Mouse (Mus musculus): ENCODE measurements around the gene Spata31d1a. TPM values are rescaled to one million over a fixed set of nuclear protein-coding genes. Genes with fewer than 3 reads are reported as not detected.
"Not testable (repeated sequence)": the region's sequence is repeated elsewhere in the genome, so short reads cannot be mapped to it uniquely, and the experiment has no call there.

Spata31d1a gene
- polyA plus RNA-seq, 1 experiment from 2014 or later, result not detected

DNA sequence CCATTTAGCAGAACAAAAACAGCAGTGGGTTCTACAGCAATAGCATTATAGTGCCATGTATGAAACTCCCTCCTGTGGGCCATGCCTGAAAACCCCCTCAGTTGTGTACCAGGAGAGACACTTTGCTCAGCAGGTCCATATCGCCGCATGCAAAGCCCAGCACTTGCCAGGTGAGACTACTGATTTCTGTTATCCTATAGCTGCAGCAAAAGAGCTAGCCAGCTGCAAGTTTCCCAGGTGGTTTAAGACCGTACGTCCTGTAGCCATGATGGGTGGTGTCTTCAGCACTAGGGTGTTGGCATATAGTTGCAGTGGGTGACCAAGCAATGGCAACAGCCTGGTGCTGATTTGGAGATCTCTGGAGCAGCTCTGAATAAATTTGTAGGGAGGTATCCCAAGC, 29.3 kb upstream of the Spata31d1a start:
- H3K4me2 ChIP-seq (ENCODE audit: low read depth, low read length), result no peak overlapping the region
- H3K36me3 ChIP-seq (replicated peaks; ENCODE audit: control insufficient read depth, insufficient read depth, low read depth, low read length), result no peaks in the 10 kb centered on the region
- H3K9ac ChIP-seq (replicated peaks; ENCODE audit: low read length), result no peak overlapping the region
- no peak overlapping the region for H3K27ac ChIP-seq (replicated peaks; ENCODE audit: low read depth, low read length)
- no peaks in the 10 kb centered on the region for H3K9me3 ChIP-seq (replicated peaks; ENCODE audit: control insufficient read depth, low read length)
- no peak for DNase-seq (ENCODE audit: low spot score)
- H3K27me3 ChIP-seq (ENCODE audit: control insufficient read depth, insufficient read depth, low read length), result no peaks in the 10 kb centered on the region
- ATAC-seq (replicated peaks; ENCODE audit: insufficient number of reproducible peaks, low FRiP score, low TSS enrichment, low read depth), result no peak
- H3K4me1 ChIP-seq (ENCODE audit: control insufficient read depth, insufficient read depth, low read length), result no peaks in the 10 kb centered on the region
- no peak overlapping the region for H3K4me3 ChIP-seq (ENCODE audit: low read depth, low read length)
- WGBS, result 90% methylated on average over 4 of the region's 4 CpGs

DNA sequence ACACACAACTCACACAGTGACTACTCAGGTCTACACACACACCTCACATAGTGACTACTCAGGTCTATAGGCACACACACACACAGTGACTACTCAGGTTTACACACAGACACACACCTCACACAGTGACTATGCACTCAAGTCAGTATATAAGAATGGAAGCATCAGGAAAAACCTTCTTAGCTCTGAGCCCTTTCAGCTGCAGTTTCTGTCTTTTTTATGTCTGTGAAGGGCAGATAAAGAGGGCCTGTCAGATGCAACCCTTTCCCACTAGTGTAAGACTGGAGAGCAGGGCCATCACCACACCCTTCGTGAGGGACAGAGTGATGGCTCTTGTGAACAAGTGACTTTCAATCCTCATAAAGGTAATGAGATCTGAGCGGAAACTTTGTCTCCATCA, 28.3 kb upstream of the Spata31d1a start:
- DNase-seq (ENCODE audit: low spot score) (no peak), ATAC-seq (replicated peaks; ENCODE audit: insufficient number of reproducible peaks, low FRiP score, low TSS enrichment, low read depth) (no peak)
- 82% methylated on average over 2 of the region's 2 CpGs for WGBS
- no peaks in the 10 kb centered on the region for H3K36me3 ChIP-seq (replicated peaks; ENCODE audit: control insufficient read depth, insufficient read depth, low read depth, low read length)
- no peak overlapping the region for H3K4me2 ChIP-seq (ENCODE audit: low read depth, low read length)
- no peaks in the 10 kb centered on the region for H3K9me3 ChIP-seq (replicated peaks; ENCODE audit: control insufficient read depth, low read length)
- H3K4me3 ChIP-seq (ENCODE audit: low read depth, low read length), result no peak overlapping the region
- no peak overlapping the region for H3K9ac ChIP-seq (replicated peaks; ENCODE audit: low read length)
- no peaks in the 10 kb centered on the region for H3K4me1 ChIP-seq (ENCODE audit: control insufficient read depth, insufficient read depth, low read length)
- no peaks in the 10 kb centered on the region for H3K27me3 ChIP-seq (ENCODE audit: control insufficient read depth, insufficient read depth, low read length)
- H3K27ac ChIP-seq (replicated peaks; ENCODE audit: low read depth, low read length), result no peak overlapping the region

DNA sequence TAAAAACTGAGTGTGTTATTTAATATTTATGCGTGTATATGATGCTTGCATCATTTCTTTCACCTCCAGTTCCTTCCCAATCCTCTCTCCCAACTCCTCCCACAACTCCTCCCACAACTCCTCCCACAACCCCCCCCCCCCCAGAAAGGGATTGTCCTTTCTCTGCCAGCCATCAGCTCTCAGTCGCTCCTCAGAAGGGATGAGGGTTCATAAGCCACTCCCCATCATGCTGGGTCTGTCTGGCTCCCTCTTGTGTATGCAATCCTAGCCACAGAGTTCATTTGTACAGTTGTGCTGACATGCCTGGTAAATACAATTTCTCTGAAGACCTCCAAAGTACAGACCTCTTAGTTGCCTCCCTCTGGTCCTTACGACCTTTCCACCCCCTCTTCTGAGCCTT, 25.1 kb upstream of the Spata31d1a start:
- Histone ChIP-seq H3K27ac (replicated peaks; ENCODE audit: low read depth, low read length) (no peak overlapping the region), H3K4me3 (ENCODE audit: low read depth, low read length) (no peak overlapping the region), H3K4me2 (ENCODE audit: low read depth, low read length) (no peak overlapping the region), H3K36me3 (replicated peaks; ENCODE audit: control insufficient read depth, insufficient read depth, low read depth, low read length) (no peaks in the 10 kb centered on the region), H3K9ac (replicated peaks; ENCODE audit: low read length) (no peak overlapping the region), H3K27me3 (ENCODE audit: control insufficient read depth, insufficient read depth, low read length) (no peaks in the 10 kb centered on the region), H3K9me3 (replicated peaks; ENCODE audit: control insufficient read depth, low read length) (no peaks in the 10 kb centered on the region), H3K4me1 (ENCODE audit: control insufficient read depth, insufficient read depth, low read length) (no peaks in the 10 kb centered on the region)
- ATAC-seq (replicated peaks; ENCODE audit: insufficient number of reproducible peaks, low FRiP score, low TSS enrichment, low read depth) (no peak), DNase-seq (ENCODE audit: low spot score) (peak; percentile 41)
- WGBS, result 36% methylated on average over 3 of the region's 3 CpGs

DNA sequence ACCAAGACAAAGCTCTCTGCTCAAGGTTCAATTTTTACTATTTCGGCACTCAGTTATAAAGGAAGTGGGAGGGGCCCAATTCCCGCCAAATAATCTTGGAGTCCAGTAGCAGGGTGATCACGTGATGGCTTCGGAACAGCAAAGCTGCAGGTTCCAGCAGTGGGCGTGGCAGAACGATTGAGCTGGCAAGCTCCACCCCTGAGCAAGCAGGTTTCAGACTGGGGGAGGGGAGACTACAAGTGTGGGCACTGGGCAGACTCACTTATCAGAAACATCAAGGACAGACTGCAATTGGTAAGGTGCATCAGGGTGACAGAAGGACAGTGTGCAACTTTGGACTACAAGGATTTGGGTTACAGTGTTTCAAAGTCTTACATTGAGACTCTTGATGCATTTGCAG, 24.2 kb upstream of the Spata31d1a start:
- H3K9me3 ChIP-seq (replicated peaks; ENCODE audit: control insufficient read depth, low read length); DNase-seq (ENCODE audit: low spot score); H3K9ac ChIP-seq (replicated peaks; ENCODE audit: low read length); H3K27ac ChIP-seq (replicated peaks; ENCODE audit: low read depth, low read length); H3K4me2 ChIP-seq (ENCODE audit: low read depth, low read length); H3K4me3 ChIP-seq (ENCODE audit: low read depth, low read length); H3K36me3 ChIP-seq (replicated peaks; ENCODE audit: control insufficient read depth, insufficient read depth, low read depth, low read length); ATAC-seq (replicated peaks; ENCODE audit: insufficient number of reproducible peaks, low FRiP score, low TSS enrichment, low read depth); H3K27me3 ChIP-seq (ENCODE audit: control insufficient read depth, insufficient read depth, low read length); H3K4me1 ChIP-seq (ENCODE audit: control insufficient read depth, insufficient read depth, low read length): not testable (repeated sequence)
- 35% methylated on average over 6 of the region's 6 CpGs for whole genome bisulfite sequencing

DNA sequence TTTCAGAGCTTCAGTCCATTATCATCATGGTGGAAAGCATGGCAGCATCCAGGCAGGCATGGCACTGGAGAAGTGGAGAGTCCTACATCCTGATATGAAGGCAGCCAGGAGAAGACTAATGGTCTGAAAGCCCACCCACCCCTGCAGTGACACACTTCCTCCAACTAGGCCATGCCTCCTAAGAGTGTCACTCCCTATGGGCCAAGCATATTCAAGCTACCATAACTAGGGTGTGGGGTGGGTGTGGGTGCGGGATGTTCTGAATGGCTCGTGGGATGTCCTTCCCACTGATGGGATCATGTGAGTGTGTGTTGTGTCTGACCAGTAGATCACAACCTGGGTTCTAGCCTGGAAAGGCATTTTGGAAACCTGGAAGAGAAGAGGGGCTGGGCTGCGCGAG, 23.8 kb upstream of the Spata31d1a start:
- ATAC-seq (replicated peaks; ENCODE audit: insufficient number of reproducible peaks, low FRiP score, low TSS enrichment, low read depth) (no peak), DNase-seq (ENCODE audit: low spot score) (no peak)
- 84% methylated on average over 2 of the region's 4 CpGs for WGBS
- no peak overlapping the region for H3K4me2 ChIP-seq (ENCODE audit: low read depth, low read length)
- no peak overlapping the region for H3K4me3 ChIP-seq (ENCODE audit: low read depth, low read length)
- no peaks in the 10 kb centered on the region for H3K36me3 ChIP-seq (replicated peaks; ENCODE audit: control insufficient read depth, insufficient read depth, low read depth, low read length)
- H3K4me1 ChIP-seq (ENCODE audit: control insufficient read depth, insufficient read depth, low read length), result no peaks in the 10 kb centered on the region
- no peak overlapping the region for H3K9ac ChIP-seq (replicated peaks; ENCODE audit: low read length)
- H3K27me3 ChIP-seq (ENCODE audit: control insufficient read depth, insufficient read depth, low read length), result no peaks in the 10 kb centered on the region
- no peaks in the 10 kb centered on the region for H3K9me3 ChIP-seq (replicated peaks; ENCODE audit: control insufficient read depth, low read length)
- no peak overlapping the region for H3K27ac ChIP-seq (replicated peaks; ENCODE audit: low read depth, low read length)

DNA sequence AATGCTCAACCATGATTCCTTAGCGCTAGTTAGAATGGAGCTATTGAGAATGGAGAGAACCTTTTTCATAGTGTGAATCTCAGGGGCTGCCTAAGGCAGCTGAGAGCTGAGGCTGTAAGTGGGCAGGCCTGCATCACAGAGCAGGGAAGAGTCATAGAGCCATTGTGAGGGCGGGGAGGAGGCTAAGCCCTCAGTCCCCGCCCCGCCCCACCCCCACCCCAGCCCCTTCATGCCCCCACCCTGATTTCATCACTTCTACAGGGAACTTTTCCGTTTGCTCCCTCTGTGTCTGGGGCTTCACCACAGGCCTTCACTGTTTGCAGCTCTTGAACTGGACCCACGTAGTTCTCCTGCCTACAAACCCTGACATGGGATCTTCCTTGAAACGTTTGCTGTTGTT, 21.5 kb upstream of the Spata31d1a start, which contains the start of gene Spata31d1d:
TSS of gene Spata31d1d (minus strand) at position 101 of the 400 bp plus-strand sequence.
- Histone ChIP-seq H3K4me2 (ENCODE audit: low read depth, low read length) (no peak within 1 kb of the TSS), H3K4me1 (ENCODE audit: control insufficient read depth, insufficient read depth, low read length) (no peaks in the 10 kb centered on the region), H3K9ac (replicated peaks; ENCODE audit: low read length) (no peak within 1 kb of the TSS), H3K27me3 (ENCODE audit: control insufficient read depth, insufficient read depth, low read length) (no peaks in the 10 kb centered on the region), H3K9me3 (replicated peaks; ENCODE audit: control insufficient read depth, low read length) (no peaks in the 10 kb centered on the region), H3K4me3 (ENCODE audit: low read depth, low read length) (no peak within 1 kb of the TSS), H3K27ac (replicated peaks; ENCODE audit: low read depth, low read length) (no peak within 1 kb of the TSS), H3K36me3 (replicated peaks; ENCODE audit: control insufficient read depth, insufficient read depth, low read depth, low read length) (no peaks in the 10 kb centered on the region)
- 41% methylated on average over 7 of the region's 7 CpGs for WGBS
- DNase-seq (ENCODE audit: low spot score) (no peak), ATAC-seq (replicated peaks; ENCODE audit: insufficient number of reproducible peaks, low FRiP score, low TSS enrichment, low read depth) (no peak)

DNA sequence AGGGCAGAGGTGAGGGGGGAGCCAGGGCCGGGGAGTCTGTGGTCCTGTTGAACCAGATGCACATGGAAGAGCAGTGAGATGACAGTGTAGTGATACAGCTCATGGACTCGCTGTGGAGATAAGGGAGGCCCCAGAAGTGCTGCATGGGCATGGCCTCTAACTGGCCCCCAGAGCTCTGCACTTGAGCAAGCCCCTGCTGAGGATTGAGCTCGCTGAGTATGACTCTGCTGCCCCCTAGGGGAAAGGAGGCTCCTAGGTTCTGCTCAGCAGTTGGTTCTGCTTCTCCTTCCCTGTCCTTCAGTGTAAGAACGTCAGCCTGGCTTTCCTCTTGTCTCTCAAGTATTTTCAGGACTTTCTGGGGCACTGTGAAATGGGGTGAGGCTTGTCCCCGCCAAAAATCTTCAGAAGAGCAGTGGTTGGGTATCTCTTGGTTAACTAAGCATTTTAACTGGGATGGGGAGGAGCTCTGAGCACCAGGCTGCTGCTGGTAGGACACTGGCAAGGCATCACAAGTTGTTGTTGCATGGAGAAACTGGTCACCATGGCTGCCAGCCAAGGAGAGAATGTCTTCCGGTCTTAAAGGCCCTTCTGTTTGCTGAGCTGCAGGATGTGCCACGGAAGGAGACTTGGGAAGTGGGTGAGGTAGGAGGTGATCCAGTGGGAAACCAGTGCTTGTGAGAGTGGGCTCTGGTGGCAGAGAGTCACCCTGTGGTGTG, 18.4 kb upstream of the Spata31d1a start:
- H3K27ac ChIP-seq (replicated peaks; ENCODE audit: low read depth, low read length), result no peak overlapping the region
- H3K9ac ChIP-seq (replicated peaks; ENCODE audit: low read length), result no peak overlapping the region
- no peak overlapping the region for H3K4me2 ChIP-seq (ENCODE audit: low read depth, low read length)
- H3K9me3 ChIP-seq (replicated peaks; ENCODE audit: control insufficient read depth, low read length), result no peaks in the 10 kb centered on the region
- ATAC-seq (replicated peaks; ENCODE audit: insufficient number of reproducible peaks, low FRiP score, low TSS enrichment, low read depth), result peak; percentile 77
- 38% methylated on average over 7 of the region's 7 CpGs for WGBS
- no peaks in the 10 kb centered on the region for H3K36me3 ChIP-seq (replicated peaks; ENCODE audit: control insufficient read depth, insufficient read depth, low read depth, low read length)
- no peaks in the 10 kb centered on the region for H3K27me3 ChIP-seq (ENCODE audit: control insufficient read depth, insufficient read depth, low read length)
- no peak overlapping the region for H3K4me3 ChIP-seq (ENCODE audit: low read depth, low read length)
- DNase-seq (ENCODE audit: low spot score), result peak; percentile 91
- no peaks in the 10 kb centered on the region for H3K4me1 ChIP-seq (ENCODE audit: control insufficient read depth, insufficient read depth, low read length)

DNA sequence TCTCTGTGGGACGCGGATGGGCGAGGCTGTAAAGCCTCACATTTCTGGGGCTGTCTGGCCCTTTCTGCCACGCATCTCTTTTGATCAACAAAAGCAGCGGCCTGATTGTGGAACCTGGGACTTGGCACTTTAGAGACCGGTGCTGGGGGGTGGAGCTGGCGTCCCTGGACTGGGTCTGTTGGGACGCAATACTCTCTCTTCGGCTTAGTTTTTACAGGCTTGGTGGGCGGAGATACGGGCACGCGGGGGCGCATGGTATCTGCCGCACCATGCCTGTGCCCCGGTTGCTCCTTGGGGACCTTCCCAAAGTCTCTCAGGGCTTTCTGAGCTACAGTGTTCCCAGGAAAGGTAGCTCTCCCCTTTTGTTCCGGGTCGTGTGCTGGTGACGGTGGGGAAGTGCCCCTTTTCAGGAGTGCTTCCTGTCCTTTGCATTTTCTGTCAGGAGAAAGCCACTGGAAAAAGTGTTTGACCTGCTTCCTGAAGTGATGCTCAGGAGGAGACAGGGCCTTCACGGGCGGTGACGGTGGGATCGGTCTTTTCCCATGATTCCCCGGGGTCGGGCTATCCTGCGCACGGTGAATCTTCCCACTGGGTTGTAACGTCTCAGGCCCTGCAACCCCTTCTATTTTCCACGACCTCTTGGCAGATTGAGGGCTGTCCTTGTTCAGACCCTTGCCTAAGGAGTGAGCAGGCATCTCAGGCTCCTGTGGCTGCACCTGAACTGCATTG, 16.2 kb upstream of the Spata31d1a start:
- Histone ChIP-seq H3K36me3 (replicated peaks; ENCODE audit: control insufficient read depth, insufficient read depth, low read depth, low read length) (no peaks in the 10 kb centered on the region), H3K27ac (replicated peaks; ENCODE audit: low read depth, low read length) (no peak overlapping the region), H3K27me3 (ENCODE audit: control insufficient read depth, insufficient read depth, low read length) (no peaks in the 10 kb centered on the region), H3K4me2 (ENCODE audit: low read depth, low read length) (no peak overlapping the region), H3K9ac (replicated peaks; ENCODE audit: low read length) (peak overlapping the region; percentile 28; the same call in 1 of the 2 replicates), H3K4me3 (ENCODE audit: low read depth, low read length) (no peak overlapping the region), H3K4me1 (ENCODE audit: control insufficient read depth, insufficient read depth, low read length) (no peaks in the 10 kb centered on the region), H3K9me3 (replicated peaks; ENCODE audit: control insufficient read depth, low read length) (no peaks in the 10 kb centered on the region)
- 36% methylated on average over 29 of the region's 29 CpGs for WGBS
- ATAC-seq (replicated peaks; ENCODE audit: insufficient number of reproducible peaks, low FRiP score, low TSS enrichment, low read depth), result no peak
- no peak for DNase-seq (ENCODE audit: low spot score)
